Mouse (Mus musculus) kidney, adult 2 months (tissue): ENCODE data around the gene Dab2ip.

ENCODE experiments used
- CTCF ChIP-seq: fragments of 200-500 bp; conservative IDR thresholded peaks from 2 replicates; pipeline ENCODE4 v1.5.1; 2011; ENCODE audit warnings: low read depth, mild to moderate bottlenecking, control low read depth, low read length, moderate library complexity, mixed read lengths; ENCODE audit not compliant: insufficient read depth, insufficient read length
- POLR2A ChIP-seq: fragments of 200-500 bp; IDR thresholded peaks from one replicate; pipeline ENCODE4 v1.6.1; 2011; ENCODE audit warnings: low read depth, low read length, control low read depth

- TF ChIP-seq CTCF (no peak), POLR2A (no peak)
These were observed 64.4 kb downstream of the Dab2ip start for GRCm38 (mm10) chr2:35622261-35623103.
